Mouse (Mus musculus) B cell, adult 62 days (primary cell): ENCODE data around the gene Pcdh15. TPM values are rescaled to one million over a fixed set of nuclear protein-coding genes. Genes with fewer than 3 reads are reported as not detected.

Experiments used
- total RNA-seq: library from RNA; stranded (reverse); gene quantifications from 4 replicates; pipeline ENCODE4 v1.2.4, GENCODE M21; 2023

Gene Pcdh15
- 0.20 TPM in 1 of 4 replicates, not detected in the others for total RNA-seq

GRCm38 (mm10) chr10:73098966-73099845, at the start of gene Pcdh15:
Pcdh15 (plus strand) TSS chr10:73099342.

